Mouse (Mus musculus) ovary, adult 18-20 months (tissue): ENCODE results near the gene Psmd9.
"Not testable (repeated sequence)": the region's sequence is repeated elsewhere in the genome, so short reads cannot be mapped to it uniquely, and the experiment has no call there.

Source experiments
- DNase-seq: peaks from one replicate; pipeline ENCODE4 v3.0.0; 2022; ENCODE audit warnings: low spot score, mixed read lengths

Psmd9 gene

GRCm38 (mm10) chr5:123192606-123193150, 23.5 kb downstream of the Psmd9 start:
- no peak for DNase-seq

DNA sequence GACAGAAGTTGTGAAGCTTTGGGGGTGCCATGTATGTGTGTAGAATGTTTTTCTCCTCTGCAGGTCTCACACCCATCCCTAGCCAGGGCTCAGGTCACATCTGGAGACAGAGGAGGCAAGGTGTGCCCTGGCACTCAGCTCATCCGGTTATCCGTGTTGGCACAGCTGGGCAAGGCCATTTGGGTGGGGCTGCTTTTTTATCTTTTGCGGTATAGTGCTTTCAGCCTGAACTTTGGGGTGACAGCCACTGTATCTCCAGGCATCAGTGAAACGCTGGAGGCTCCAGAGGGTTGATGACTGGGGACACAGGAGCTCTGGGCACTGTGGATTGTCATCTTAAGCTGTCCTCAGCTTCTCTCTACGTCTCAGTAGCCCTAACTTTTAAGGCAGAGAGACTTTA, 24.2 kb downstream of the Psmd9 start:
- no peak for DNase-seq

DNA sequence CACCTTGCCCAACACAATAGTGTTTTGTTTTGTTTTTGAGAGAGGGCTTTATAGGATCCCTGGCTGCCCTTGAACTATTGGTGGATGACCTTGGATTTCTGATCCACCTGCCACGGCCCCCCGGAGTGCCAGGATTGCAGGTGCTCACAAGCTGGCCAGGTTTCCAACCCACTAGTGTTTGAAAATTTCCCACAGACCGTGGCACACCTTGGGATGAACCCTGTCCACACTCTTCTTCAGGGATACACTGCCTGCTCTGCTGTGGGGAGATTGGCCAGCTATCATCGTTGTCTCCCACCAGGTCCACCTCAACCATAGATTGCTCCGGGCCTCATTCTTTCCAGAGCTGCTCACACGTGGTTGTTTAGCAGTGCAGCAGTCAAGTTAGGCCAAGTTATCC, 25.6 kb downstream of the Psmd9 start:
- no peak for DNase-seq

DNA sequence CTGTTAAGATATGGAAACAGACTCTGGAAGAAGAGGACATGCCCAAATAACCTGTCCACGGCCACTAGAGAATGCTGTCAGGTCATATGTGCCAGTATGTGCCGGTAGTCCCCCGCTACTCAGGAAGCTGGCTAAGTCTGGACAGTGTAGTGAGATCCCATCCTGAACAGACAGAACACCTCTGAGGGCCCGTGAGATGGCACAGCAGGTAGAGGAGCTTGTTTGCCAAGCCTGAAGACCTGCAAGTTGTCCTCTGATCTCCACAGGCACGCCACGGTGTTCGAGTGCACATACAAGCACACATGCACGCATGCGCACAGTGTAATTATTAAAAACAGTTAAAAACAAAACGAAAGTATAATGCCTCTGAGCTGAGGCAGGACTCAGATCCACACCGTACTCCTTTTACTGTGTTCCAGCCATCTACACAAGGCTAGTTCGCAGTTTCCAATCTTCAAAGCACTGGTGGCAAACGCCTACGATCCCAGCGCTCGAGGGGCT, 26.3 kb downstream of the Psmd9 start:
- no peak for DNase-seq

DNA sequence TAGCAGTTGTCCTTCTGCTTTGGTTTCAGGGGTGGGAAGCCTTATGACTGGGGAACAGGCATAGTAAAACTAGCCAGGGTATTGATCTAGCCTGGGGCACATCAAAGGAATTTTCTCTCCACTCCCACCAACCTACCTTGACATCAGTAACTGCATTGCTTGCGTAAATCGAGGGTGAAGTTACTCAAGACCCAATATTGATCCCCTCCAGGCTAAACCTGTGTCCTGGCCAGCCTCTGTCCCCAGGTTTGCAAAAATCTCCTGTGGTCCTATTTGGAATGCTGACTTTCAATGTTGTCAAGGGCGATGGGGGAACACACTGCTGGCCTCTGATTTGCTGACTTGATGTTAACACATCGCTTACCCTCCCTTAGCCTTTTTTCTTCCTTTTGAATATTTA, 27.5 kb downstream of the Psmd9 start:
- no peak for DNase-seq

GRCm38 (mm10) chr5:123198523-123198922, 29.3 kb downstream of the Psmd9 start:
- no peak for DNase-seq

GRCm38 (mm10) chr5:123200816-123201522, 31.8 kb downstream of the Psmd9 start:
- not testable (repeated sequence) for DNase-seq

- DNase-seq: no peak
Observed at GRCm38 (mm10) chr5:123201523-123201892, 32.3 kb downstream of the Psmd9 start.

GRCm38 (mm10) chr5:123201987-123202386, 32.8 kb downstream of the Psmd9 start:
- DNase-seq: no peak

DNA sequence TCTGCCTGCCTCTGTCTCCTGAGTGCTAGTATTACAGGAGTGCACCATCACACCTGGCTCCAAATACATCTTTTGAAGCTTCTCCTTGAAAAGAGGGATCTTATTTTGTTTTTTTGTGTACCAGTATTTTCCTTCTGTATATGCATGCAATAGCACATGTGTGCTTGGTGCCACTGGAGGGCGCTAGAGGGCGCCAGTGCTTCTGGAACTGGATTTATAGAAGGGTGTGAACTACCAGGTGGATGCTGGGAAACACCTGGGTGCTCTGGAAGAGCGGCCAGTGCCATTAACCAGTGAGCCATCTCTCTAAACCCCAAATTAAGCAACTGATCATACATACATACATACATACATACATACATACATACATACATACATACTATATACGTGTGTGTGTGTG, 33.6 kb downstream of the Psmd9 start:
- DNase-seq: not testable (repeated sequence)

GRCm38 (mm10) chr5:123203591-123203990, 34.4 kb downstream of the Psmd9 start:
- DNase-seq: not testable (repeated sequence)

DNA sequence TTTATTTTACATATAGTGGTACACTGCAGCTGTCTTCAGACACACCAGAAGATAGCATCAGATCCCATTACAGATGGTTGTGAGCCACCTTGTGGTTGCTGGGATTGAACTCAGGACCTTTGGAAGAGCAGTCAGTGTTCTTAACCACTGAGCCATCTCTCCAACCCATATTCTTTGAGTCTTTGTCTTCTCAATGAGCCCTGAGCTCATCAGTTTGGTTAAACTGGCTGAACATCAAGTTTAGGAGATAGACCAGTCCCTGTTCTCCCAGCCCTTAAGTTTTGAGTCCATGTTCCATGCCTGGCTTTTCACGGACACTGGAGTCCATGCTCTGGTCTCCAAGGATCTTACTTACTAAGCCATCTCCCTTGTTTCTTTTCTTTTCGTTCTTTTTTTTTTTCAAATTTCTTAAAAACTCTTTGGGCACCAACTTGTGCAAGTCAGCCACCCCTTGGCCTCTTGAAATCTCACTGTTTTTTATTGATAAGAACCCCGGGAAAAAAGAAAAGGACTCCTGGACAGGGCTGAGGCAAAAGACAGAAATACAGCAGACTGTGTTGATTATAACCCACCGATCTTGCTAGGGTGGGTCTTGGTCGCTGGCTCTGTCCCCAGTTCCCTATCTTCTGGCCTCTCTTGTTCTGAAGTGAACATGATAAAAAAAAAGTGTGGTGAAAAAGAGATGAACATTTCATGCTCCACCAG, 53.3 kb downstream of the Psmd9 start:
- DNase-seq: not testable (repeated sequence)

- DNase-seq: no peak
Observed at GRCm38 (mm10) chr5:123223051-123223410, 53.8 kb downstream of the Psmd9 start.

GRCm38 (mm10) chr5:123223861-123224260, 54.6 kb downstream of the Psmd9 start:
- DNase-seq: not testable (repeated sequence)

DNA sequence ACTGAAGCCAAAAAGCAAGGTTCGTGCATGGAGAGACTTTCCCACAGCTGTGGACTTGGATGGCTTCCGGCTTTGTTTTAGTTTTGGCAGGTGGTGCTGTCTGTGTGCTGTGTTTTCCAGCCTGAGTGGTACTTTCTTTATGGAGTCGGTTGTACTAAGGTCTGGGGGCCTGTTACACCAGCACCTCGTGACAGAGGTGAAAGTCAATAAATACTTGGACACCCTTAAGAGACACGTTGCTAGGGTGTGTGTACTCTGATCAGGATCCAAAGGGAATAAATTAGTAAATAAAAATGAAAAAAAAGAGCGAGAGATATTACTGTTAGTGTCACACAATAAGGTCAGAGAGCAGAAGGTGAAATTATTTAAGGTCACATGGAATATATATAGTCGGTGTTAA, 57.6 kb downstream of the Psmd9 start:
- no peak for DNase-seq

DNA sequence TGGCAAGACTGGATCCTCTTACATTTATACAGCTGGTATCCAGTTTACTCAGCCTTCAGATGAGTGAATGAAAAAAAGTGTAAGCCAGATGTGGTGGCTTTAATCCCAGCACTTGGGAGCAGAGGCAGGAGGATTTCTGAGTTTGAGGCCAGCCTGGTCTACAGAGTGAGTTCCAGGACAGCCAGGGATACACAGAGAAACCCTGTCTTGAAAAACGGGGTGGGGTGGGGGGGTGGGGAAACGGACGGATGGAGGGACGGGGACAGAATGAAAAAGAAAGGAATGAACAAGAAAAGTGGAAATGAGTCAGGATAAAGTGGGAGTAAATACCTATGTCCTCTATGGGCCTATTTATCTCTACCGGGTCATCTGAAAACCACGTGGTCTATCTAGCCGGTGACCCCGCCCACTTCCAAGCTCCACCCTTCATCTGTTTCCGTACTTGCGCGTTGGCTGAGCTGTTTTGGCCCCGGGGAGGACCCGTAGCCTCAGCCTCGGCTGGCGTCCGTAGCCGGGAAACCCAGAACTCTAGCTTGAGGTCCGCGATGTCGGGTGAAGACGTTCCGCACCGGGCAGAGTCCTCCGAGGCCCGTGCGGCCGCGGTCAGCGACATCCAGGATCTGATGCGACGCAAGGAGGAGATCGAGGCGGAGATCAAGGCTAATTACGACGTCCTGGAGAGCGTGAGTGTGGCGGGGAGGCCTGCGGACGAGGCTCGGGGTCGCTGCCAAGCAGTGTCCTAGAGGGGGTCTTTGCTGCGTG, 58.7 kb downstream of the Psmd9 start:
- DNase-seq: peak; percentile 90

DNA sequence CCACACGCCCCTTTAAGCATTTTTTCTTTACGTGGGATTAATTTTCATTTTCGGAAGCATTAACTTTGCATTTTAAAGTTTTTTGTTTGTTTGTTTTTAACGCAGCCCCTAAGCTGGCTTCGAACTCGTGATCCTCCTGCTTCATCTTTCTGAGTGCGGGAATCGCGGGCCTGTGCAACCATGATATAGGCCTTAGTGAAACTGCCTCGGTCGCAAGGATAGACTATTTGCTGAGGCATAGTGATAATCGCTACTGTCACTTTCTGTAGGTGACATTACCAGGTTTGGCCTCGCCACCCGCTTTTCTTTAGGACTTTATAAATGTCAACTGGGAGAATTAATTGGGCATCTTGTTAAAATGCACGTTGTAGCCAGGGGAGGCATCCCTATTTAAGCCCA, 59.3 kb downstream of the Psmd9 start:
- no peak for DNase-seq

- DNase-seq: no peak
Observed at GRCm38 (mm10) chr5:123229296-123229695, 60.1 kb downstream of the Psmd9 start.

GRCm38 (mm10) chr5:123232180-123232579, 63.0 kb downstream of the Psmd9 start:
- no peak for DNase-seq

DNA sequence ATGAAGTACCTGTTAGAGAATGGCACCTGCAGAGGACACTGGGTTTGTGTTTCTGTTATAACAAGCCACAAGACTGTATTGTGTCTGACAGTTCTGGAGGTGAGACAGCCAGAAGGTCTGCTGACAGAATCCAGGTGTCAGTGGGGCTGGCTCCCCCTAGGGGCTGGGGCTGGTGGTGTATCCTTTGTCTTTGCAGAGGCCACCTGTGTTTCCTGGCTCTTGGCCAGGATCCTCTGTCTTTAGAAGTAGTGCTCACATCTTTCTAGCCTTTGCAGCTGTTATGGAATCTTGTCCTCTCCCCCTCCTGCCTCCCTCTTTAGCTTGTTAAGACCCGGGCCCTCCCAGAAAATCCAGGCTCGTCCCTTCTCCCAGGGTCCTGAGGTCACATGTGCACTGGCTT, 66.5 kb downstream of the Psmd9 start:
- DNase-seq: no peak

DNA sequence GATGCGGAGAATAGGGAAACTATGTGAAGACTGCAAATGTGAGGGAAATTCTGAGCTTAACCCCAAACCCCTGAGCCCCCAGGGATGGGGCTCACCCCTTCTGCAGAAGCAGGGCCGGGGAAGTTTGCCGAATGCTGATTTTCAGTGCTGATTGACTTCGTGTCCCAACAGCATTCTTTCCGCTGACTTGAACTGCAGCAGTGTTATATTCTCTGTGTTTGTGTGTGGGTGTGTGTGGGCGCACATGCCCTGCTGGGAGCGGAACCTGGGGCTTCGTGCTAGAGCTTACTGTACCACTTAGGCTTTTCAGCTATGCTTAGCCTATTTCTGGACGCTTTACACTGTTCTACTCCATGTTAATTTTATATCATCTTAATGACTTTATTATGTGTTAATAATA, 67.2 kb downstream of the Psmd9 start:
- DNase-seq: no peak

DNA sequence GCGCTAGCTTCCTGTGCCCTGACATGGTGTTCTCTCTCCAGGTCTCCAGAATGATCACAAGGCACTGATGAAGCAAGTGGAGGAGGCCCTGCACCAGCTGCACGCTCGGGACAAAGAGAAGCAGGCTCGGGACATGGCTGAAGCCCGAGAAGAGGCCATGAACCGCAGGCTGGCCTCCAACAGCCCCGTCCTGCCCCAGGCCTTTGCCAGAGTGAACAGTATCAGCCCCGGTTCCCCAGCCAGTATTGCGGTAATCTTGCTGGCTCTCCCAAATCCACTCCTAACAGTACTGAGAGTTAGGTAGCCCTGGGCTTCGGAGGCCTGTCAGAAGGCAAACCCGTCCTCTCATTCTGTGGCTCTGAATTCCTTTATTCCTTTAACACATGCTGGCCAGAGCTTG, 70.3 kb downstream of the Psmd9 start:
- peak; percentile 10 for DNase-seq

DNA sequence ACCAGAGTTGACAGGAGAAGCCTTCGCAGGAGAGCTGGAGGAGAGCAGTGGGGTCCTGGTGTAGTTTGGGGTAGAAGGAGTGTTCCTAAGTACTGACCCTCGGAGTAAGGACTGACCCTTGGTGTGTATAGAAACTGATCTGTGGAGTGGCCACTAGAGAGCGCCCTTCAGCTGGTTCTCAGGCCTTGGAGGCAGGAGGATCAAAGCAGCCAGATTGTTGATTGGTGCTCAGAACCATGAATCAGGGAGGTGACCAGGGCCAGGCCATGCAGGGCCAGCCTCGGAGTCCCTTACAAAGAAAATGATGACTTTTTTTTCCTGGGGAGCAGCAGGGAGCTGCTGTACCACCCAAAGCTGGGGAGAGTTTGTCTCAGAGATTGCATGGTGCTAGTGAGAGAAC, 76.3 kb downstream of the Psmd9 start:
- no peak for DNase-seq
